Mouse (Mus musculus): ENCODE data around the gene Cdc25b.

The Cdc25b gene

GRCm38 (mm10) chr2:131148353-131149253 is 38.1 kb upstream of the Cdc25b start:
- H3K36me3 ChIP-seq (ENCODE audit: control insufficient read depth, insufficient read depth, low read length, poor library complexity, severe bottlenecking), result peaks cover 4% of the 10 kb centered on the region; the same call in 1 of the 2 replicates
- H3K27me3 ChIP-seq (ENCODE audit: control insufficient read depth, insufficient read depth, low read length, poor library complexity, severe bottlenecking), result no peaks in the 10 kb centered on the region
- DNase-seq (ENCODE audit: low read depth, low spot score), result no peak

GRCm38 (mm10) chr2:131149254-131149578 is 37.5 kb upstream of the Cdc25b start:
- peaks cover 4% of the 10 kb centered on the region; the same call in 1 of the 2 replicates for H3K36me3 ChIP-seq (ENCODE audit: control insufficient read depth, insufficient read depth, low read length, poor library complexity, severe bottlenecking)
- no peak for DNase-seq (ENCODE audit: low read depth, low spot score)
- H3K27me3 ChIP-seq (ENCODE audit: control insufficient read depth, insufficient read depth, low read length, poor library complexity, severe bottlenecking), result no peaks in the 10 kb centered on the region

GRCm38 (mm10) chr2:131152166-131152730 is 34.5 kb upstream of the Cdc25b start:
- no peak for DNase-seq (ENCODE audit: low read depth, low spot score)
- H3K36me3 ChIP-seq (ENCODE audit: control insufficient read depth, insufficient read depth, low read length, poor library complexity, severe bottlenecking), result peaks cover 4% of the 10 kb centered on the region; the same call in 1 of the 2 replicates

GRCm38 (mm10) chr2:131154036-131154435 is 32.7 kb upstream of the Cdc25b start:
- peaks cover 4% of the 10 kb centered on the region; the same call in 1 of the 2 replicates for H3K36me3 ChIP-seq (ENCODE audit: control insufficient read depth, insufficient read depth, low read length, poor library complexity, severe bottlenecking)
- DNase-seq (ENCODE audit: low read depth, low spot score), result no peak
- H3K27me3 ChIP-seq (ENCODE audit: control insufficient read depth, insufficient read depth, low read length, poor library complexity, severe bottlenecking), result no peaks in the 10 kb centered on the region

More at GRCm38 (mm10) chr2:131152166-131152730, 34.5 kb upstream of the Cdc25b start:
- no peaks in the 10 kb centered on the region for H3K27me3 ChIP-seq (ENCODE audit: control insufficient read depth, insufficient read depth, low read length, poor library complexity, severe bottlenecking)

GRCm38 (mm10) chr2:131156987-131157386 is 29.8 kb upstream of the Cdc25b start:
- no peak for DNase-seq (ENCODE audit: low read depth, low spot score)
- Histone ChIP-seq H3K36me3 (ENCODE audit: control insufficient read depth, insufficient read depth, low read length, poor library complexity, severe bottlenecking) (peaks cover 3% of the 10 kb centered on the region; the same call in 1 of the 2 replicates), H3K27me3 (ENCODE audit: control insufficient read depth, insufficient read depth, low read length, poor library complexity, severe bottlenecking) (no peaks in the 10 kb centered on the region)

GRCm38 (mm10) chr2:131159491-131159910 is 27.2 kb upstream of the Cdc25b start:
- DNase-seq (ENCODE audit: low read depth, low spot score), result no peak
- Histone ChIP-seq H3K36me3 (ENCODE audit: control insufficient read depth, insufficient read depth, low read length, poor library complexity, severe bottlenecking) (no peaks in the 10 kb centered on the region), H3K27me3 (ENCODE audit: control insufficient read depth, insufficient read depth, low read length, poor library complexity, severe bottlenecking) (no peaks in the 10 kb centered on the region)

- no peaks in the 10 kb centered on the region for H3K36me3 ChIP-seq (ENCODE audit: control insufficient read depth, insufficient read depth, low read length, poor library complexity, severe bottlenecking)
- H3K27me3 ChIP-seq (ENCODE audit: control insufficient read depth, insufficient read depth, low read length, poor library complexity, severe bottlenecking), result no peaks in the 10 kb centered on the region
- peak; percentile 99 for DNase-seq (ENCODE audit: low read depth, low spot score)
Measured at GRCm38 (mm10) chr2:131159938-131160581, 26.7 kb upstream of the Cdc25b start, which contains the start of gene 1700037H04Rik. 1700037H04Rik (minus strand) TSS chr2:131160081.

GRCm38 (mm10) chr2:131160671-131161111 is 26.1 kb upstream of the Cdc25b start:
- H3K27me3 ChIP-seq (ENCODE audit: control insufficient read depth, insufficient read depth, low read length, poor library complexity, severe bottlenecking), result no peaks in the 10 kb centered on the region
- H3K36me3 ChIP-seq (ENCODE audit: control insufficient read depth, insufficient read depth, low read length, poor library complexity, severe bottlenecking), result no peaks in the 10 kb centered on the region
- peak; percentile 45 for DNase-seq (ENCODE audit: low read depth, low spot score)

- no peaks in the 10 kb centered on the region for H3K36me3 ChIP-seq (ENCODE audit: control insufficient read depth, insufficient read depth, low read length, poor library complexity, severe bottlenecking)
- no peak for DNase-seq (ENCODE audit: low read depth, low spot score)
- no peaks in the 10 kb centered on the region for H3K27me3 ChIP-seq (ENCODE audit: control insufficient read depth, insufficient read depth, low read length, poor library complexity, severe bottlenecking)
Measured at GRCm38 (mm10) chr2:131163924-131164323, 22.8 kb upstream of the Cdc25b start.

- H3K36me3 ChIP-seq (ENCODE audit: control insufficient read depth, insufficient read depth, low read length, poor library complexity, severe bottlenecking), result no peaks in the 10 kb centered on the region
- H3K27me3 ChIP-seq (ENCODE audit: control insufficient read depth, insufficient read depth, low read length, poor library complexity, severe bottlenecking), result no peaks in the 10 kb centered on the region
- no peak for DNase-seq (ENCODE audit: low read depth, low spot score)
Measured at GRCm38 (mm10) chr2:131166172-131166571, 20.6 kb upstream of the Cdc25b start.

- Histone ChIP-seq H3K27me3 (ENCODE audit: control insufficient read depth, insufficient read depth, low read length, poor library complexity, severe bottlenecking) (no peaks in the 10 kb centered on the region), H3K36me3 (ENCODE audit: control insufficient read depth, insufficient read depth, low read length, poor library complexity, severe bottlenecking) (no peaks in the 10 kb centered on the region)
- DNase-seq (ENCODE audit: low read depth, low spot score), result no peak
Measured at GRCm38 (mm10) chr2:131167984-131168383, 18.8 kb upstream of the Cdc25b start.

- no peaks in the 10 kb centered on the region for H3K36me3 ChIP-seq (ENCODE audit: control insufficient read depth, insufficient read depth, low read length, poor library complexity, severe bottlenecking)
- H3K27me3 ChIP-seq (ENCODE audit: control insufficient read depth, insufficient read depth, low read length, poor library complexity, severe bottlenecking), result no peaks in the 10 kb centered on the region
- no peak for DNase-seq (ENCODE audit: low read depth, low spot score)
Measured at GRCm38 (mm10) chr2:131168914-131169313, 17.8 kb upstream of the Cdc25b start.

GRCm38 (mm10) chr2:131170936-131171335 is 15.8 kb upstream of the Cdc25b start:
- no peaks in the 10 kb centered on the region for H3K27me3 ChIP-seq (ENCODE audit: control insufficient read depth, insufficient read depth, low read length, poor library complexity, severe bottlenecking)
- DNase-seq (ENCODE audit: low read depth, low spot score), result no peak

GRCm38 (mm10) chr2:131171401-131172104 is 15.2 kb upstream of the Cdc25b start:
- DNase-seq (ENCODE audit: low read depth, low spot score), result peak; percentile 30
- no peaks in the 10 kb centered on the region for H3K36me3 ChIP-seq (ENCODE audit: control insufficient read depth, insufficient read depth, low read length, poor library complexity, severe bottlenecking)
- no peaks in the 10 kb centered on the region for H3K27me3 ChIP-seq (ENCODE audit: control insufficient read depth, insufficient read depth, low read length, poor library complexity, severe bottlenecking)

More at GRCm38 (mm10) chr2:131170936-131171335, 15.8 kb upstream of the Cdc25b start:
- H3K36me3 ChIP-seq (ENCODE audit: control insufficient read depth, insufficient read depth, low read length, poor library complexity, severe bottlenecking), result no peaks in the 10 kb centered on the region

All from splenic B cell, adult 2 months (primary cell).